ENCODE assay signal across 25 mouse cellular contexts in the genomic region with DNA sequence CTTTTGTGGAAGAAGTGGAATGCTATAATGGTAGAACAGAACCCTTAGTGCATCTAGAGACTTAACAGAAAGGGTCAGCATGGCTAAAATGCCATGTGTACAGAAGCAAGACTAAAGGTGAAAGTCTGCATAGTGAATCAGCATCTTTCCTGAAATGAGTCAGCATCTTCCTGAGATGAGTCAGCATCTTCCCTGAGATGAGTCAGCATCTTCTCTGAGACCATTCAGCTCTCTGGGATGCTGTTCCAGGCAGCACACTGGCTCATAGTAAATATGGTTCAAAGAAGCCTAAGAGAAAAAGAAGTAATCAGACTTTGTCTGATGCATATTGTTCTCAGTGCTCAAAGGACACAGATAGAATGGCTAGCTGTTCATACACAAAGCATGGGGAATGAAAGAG.
DNase-seq lines count a peak whose midpoint lies in the region; ATAC-seq and TF ChIP-seq lines count a peak whose summit lies in the region.
"Had no signal": no experiment of that assay in that cellular context is flagged by ENCODE, and none has a peak within 500 bp of the region (broad histone marks: within the 10 kb centered on the region; RNA-seq: fewer than 3 reads in every experiment).

No protein-coding gene starts in this region.

- H3K36me3 ChIP-seq in ES-E14 (ENCODE audit: control insufficient read depth, insufficient read depth, low read length, poor library complexity, severe bottlenecking) = no peaks in the 10 kb centered on the region
- H3K36me3 ChIP-seq: embryonic facial prominence, embryonic 10.5 days; forebrain, embryonic 10.5 days; hindbrain, embryonic 15.5 days; intestine, embryonic 15.5 days; limb, embryonic 13.5 days; liver, embryonic 12.5 days; midbrain, embryonic 12.5 days had no signal

- in situ Hi-C loops in ES-E14 (cut with MboI; ENCODE audit: low sequenced_read_pairs in 2 of 2, unreplicated experiment in 2 of 2) = no loop called here

- H3K9me3 ChIP-seq in ES-E14 (ENCODE audit: control insufficient read depth, insufficient read depth, low read depth, low read length) = no peaks in the 10 kb centered on the region
- H3K9me3 ChIP-seq: embryonic facial prominence, embryonic 10.5 days; forebrain, embryonic 10.5 days; hindbrain, embryonic 15.5 days; intestine, embryonic 15.5 days; limb, embryonic 13.5 days; liver, embryonic 12.5 days; midbrain, embryonic 12.5 days had no signal

- no peak overlapping the region for H3K4me3 ChIP-seq in ES-E14 (ENCODE audit: insufficient read depth in 1 of 2, low read depth in 1 of 2, low read length in 2 of 2, poor library complexity in 1 of 2, severe bottlenecking in 1 of 2)
- H3K4me3 ChIP-seq: embryonic facial prominence, embryonic 10.5 days; forebrain, embryonic 10.5 days; hindbrain, embryonic 15.5 days; intestine, embryonic 15.5 days; layer of hippocampus, adult 2 months; limb, embryonic 13.5 days; liver, embryonic 12.5 days; midbrain, embryonic 12.5 days had no signal

- no peak overlapping the region for H3K27ac ChIP-seq in ES-E14 (ENCODE audit: insufficient read depth, low read depth, low read length, poor library complexity, severe bottlenecking)
- H3K27ac ChIP-seq: embryonic facial prominence, embryonic 10.5 days; forebrain, embryonic 10.5 days; hindbrain, embryonic 15.5 days; intestine, embryonic 15.5 days; layer of hippocampus, adult 2 months; limb, embryonic 13.5 days; liver, embryonic 12.5 days; midbrain, embryonic 12.5 days; stomach, postnatal 0 days had no signal

- no peak overlapping the region for H3K9ac ChIP-seq in ES-E14 (ENCODE audit: insufficient read depth, low read depth, low read length, poor library complexity, severe bottlenecking)
- H3K9ac ChIP-seq: hindbrain, embryonic 15.5 days; intestine, embryonic 15.5 days; limb, embryonic 13.5 days; liver, embryonic 12.5 days; midbrain, embryonic 12.5 days had no signal

- no peak for DNase-seq in frontal cortex, postnatal 10 days (ENCODE audit: low spot score in 2 of 2)
- DNase-seq in 3T3-L1 (ENCODE audit: low read depth, low spot score) (peak; percentile 81), ES-E14 (ENCODE audit: low read depth, low spot score) (peak; percentile 7)
- peak; percentile 15 for DNase-seq in c-Kit-negative CD71-positive TER-119-positive erythroid progenitor cells, embryonic 14.5 days (ENCODE audit: low read depth, low spot score)
- DNase-seq in cerebellum, postnatal 25 days = no peak
- DNase-seq in urinary bladder, postnatal 14 days (ENCODE audit: low spot score) = no peak
- DNase-seq: adrenal gland, adult 8-10 months; B cell, adult 2 months; cerebellum, adult 9-11 months; kidney, postnatal 14 days; lung, adult 18-20 months; lung, postnatal 10 days; thymus, adult 2 months; thymus, postnatal 4 days had no signal

- peak; percentile 74 for ATAC-seq in frontal cortex, adult (ENCODE audit: low TSS enrichment)
- ATAC-seq in erythroid progenitor cell, adult 5-6 weeks (replicated peaks; ENCODE audit: low FRiP score, poor library complexity, severe bottlenecking) = no peak
- ATAC-seq: liver, embryonic 12.5 days had no signal

- H3K4me1 ChIP-seq in ES-E14 (ENCODE audit: control insufficient read depth in 2 of 2, insufficient read depth in 2 of 2, low read length in 2 of 2, poor library complexity in 1 of 2) = no peaks in the 10 kb centered on the region
- H3K4me1 ChIP-seq: embryonic facial prominence, embryonic 10.5 days; forebrain, embryonic 10.5 days; hindbrain, embryonic 15.5 days; intestine, embryonic 15.5 days; limb, embryonic 13.5 days; liver, embryonic 12.5 days; midbrain, embryonic 12.5 days had no signal

TF ChIP-seq in ES-E14, 5 proteins besides CTCF, POLR2A, EP300 and RAD21:
- no peak for TF ChIP-seq CHD2 (IDR thresholded peaks at IDR 0.05; ENCODE audit: low read depth, low read length)
- no peak for TF ChIP-seq HCFC1 (IDR thresholded peaks at IDR 0.05; ENCODE audit: borderline replicate concordance, insufficient read depth, low read length)
- no peak for TF ChIP-seq ZNF384 (IDR thresholded peaks at IDR 0.05; ENCODE audit: low read depth, low read length)
- TF ChIP-seq ZC3H11A (IDR thresholded peaks at IDR 0.05; ENCODE audit: borderline replicate concordance, low read depth, low read length) = no peak
- TF ChIP-seq MAFK (IDR thresholded peaks at IDR 0.05; ENCODE audit: insufficient read depth, low read depth, low read length) = peak; percentile 96

Comparison
In these comparisons a context has a peak if more than half of its experiments do, and no peak if none do; other contexts are left out.
1. DNase-seq: peak in 3T3-L1 (single experiment), ES-E14 (single experiment) and c-Kit-negative CD71-positive TER-119-positive erythroid progenitor cells, embryonic 14.5 days (single experiment); none in frontal cortex, postnatal 10 days (0 of 2), cerebellum, postnatal 25 days (0 of 2) and urinary bladder, postnatal 14 days (single experiment).